Mouse (Mus musculus): ENCODE results near the gene Pitpnb. TPM values are rescaled to one million over a fixed set of nuclear protein-coding genes. Genes with fewer than 3 reads are reported as not detected.

Gene Pitpnb
- polyA plus RNA-seq, 1 experiment, result 25.4 TPM

- no peak overlapping the region for H3K27ac ChIP-seq (ENCODE audit: control insufficient read depth, insufficient read depth, low read depth, low read length)
- H3K36me3 ChIP-seq (ENCODE audit: control insufficient read depth, insufficient read depth, low read length), result peaks cover 3% of the 10 kb centered on the region
- H3K4me3 ChIP-seq (ENCODE audit: control insufficient read depth, low read depth, low read length), result no peak overlapping the region
- no peaks in the 10 kb centered on the region for H3K27me3 ChIP-seq (ENCODE audit: control insufficient read depth, insufficient read depth, low read length)
- TF ChIP-seq CTCF (IDR thresholded peaks at IDR 0.05; ENCODE audit: control insufficient read depth, insufficient read depth, insufficient replicate concordance, low read depth, low read length) (no peak), POLR2A (IDR thresholded peaks at IDR 0.05; ENCODE audit: control insufficient read depth, low read depth, low read length) (no peak)
- H3K4me1 ChIP-seq (ENCODE audit: control insufficient read depth, insufficient read depth, low read length), result no peaks in the 10 kb centered on the region
These were observed 35.6 kb downstream of the Pitpnb start for GRCm38 (mm10) chr5:111366140-111366539.

GRCm38 (mm10) chr5:111367937-111368517 lies 37.5 kb downstream of the Pitpnb start:
- H3K27ac ChIP-seq (ENCODE audit: control insufficient read depth, insufficient read depth, low read depth, low read length), result no peak overlapping the region
- H3K4me3 ChIP-seq (ENCODE audit: control insufficient read depth, low read depth, low read length), result no peak overlapping the region
- H3K4me1 ChIP-seq (ENCODE audit: control insufficient read depth, insufficient read depth, low read length), result no peaks in the 10 kb centered on the region
- TF ChIP-seq POLR2A (IDR thresholded peaks at IDR 0.05; ENCODE audit: control insufficient read depth, low read depth, low read length), result no peak
- no peak for TF ChIP-seq CTCF (IDR thresholded peaks at IDR 0.05; ENCODE audit: control insufficient read depth, insufficient read depth, insufficient replicate concordance, low read depth, low read length)
- no peaks in the 10 kb centered on the region for H3K27me3 ChIP-seq (ENCODE audit: control insufficient read depth, insufficient read depth, low read length)
- peaks cover under 1% of the 10 kb centered on the region for H3K36me3 ChIP-seq (ENCODE audit: control insufficient read depth, insufficient read depth, low read length)

GRCm38 (mm10) chr5:111368576-111368975 lies 38.0 kb downstream of the Pitpnb start:
- Histone ChIP-seq H3K4me3 (ENCODE audit: control insufficient read depth, low read depth, low read length) (no peak overlapping the region), H3K27ac (ENCODE audit: control insufficient read depth, insufficient read depth, low read depth, low read length) (no peak overlapping the region), H3K27me3 (ENCODE audit: control insufficient read depth, insufficient read depth, low read length) (no peaks in the 10 kb centered on the region), H3K4me1 (ENCODE audit: control insufficient read depth, insufficient read depth, low read length) (no peaks in the 10 kb centered on the region), H3K36me3 (ENCODE audit: control insufficient read depth, insufficient read depth, low read length) (no peaks in the 10 kb centered on the region; the same call in none of the 2 replicates)
- TF ChIP-seq POLR2A (IDR thresholded peaks at IDR 0.05; ENCODE audit: control insufficient read depth, low read depth, low read length) (no peak), CTCF (IDR thresholded peaks at IDR 0.05; ENCODE audit: control insufficient read depth, insufficient read depth, insufficient replicate concordance, low read depth, low read length) (no peak)

- no peak overlapping the region for H3K27ac ChIP-seq (ENCODE audit: control insufficient read depth, insufficient read depth, low read depth, low read length)
- no peak overlapping the region for H3K4me3 ChIP-seq (ENCODE audit: control insufficient read depth, low read depth, low read length)
- no peaks in the 10 kb centered on the region for H3K27me3 ChIP-seq (ENCODE audit: control insufficient read depth, insufficient read depth, low read length)
- TF ChIP-seq POLR2A (IDR thresholded peaks at IDR 0.05; ENCODE audit: control insufficient read depth, low read depth, low read length) (no peak), CTCF (IDR thresholded peaks at IDR 0.05; ENCODE audit: control insufficient read depth, insufficient read depth, insufficient replicate concordance, low read depth, low read length) (no peak)
- no peaks in the 10 kb centered on the region; the same call in none of the 2 replicates for H3K36me3 ChIP-seq (ENCODE audit: control insufficient read depth, insufficient read depth, low read length)
- H3K4me1 ChIP-seq (ENCODE audit: control insufficient read depth, insufficient read depth, low read length), result no peaks in the 10 kb centered on the region
These were observed 45.1 kb downstream of the Pitpnb start for GRCm38 (mm10) chr5:111375616-111376015.

- Histone ChIP-seq H3K36me3 (ENCODE audit: control insufficient read depth, insufficient read depth, low read length) (no peaks in the 10 kb centered on the region; the same call in none of the 2 replicates), H3K27ac (ENCODE audit: control insufficient read depth, insufficient read depth, low read depth, low read length) (no peak overlapping the region), H3K27me3 (ENCODE audit: control insufficient read depth, insufficient read depth, low read length) (no peaks in the 10 kb centered on the region), H3K4me1 (ENCODE audit: control insufficient read depth, insufficient read depth, low read length) (no peaks in the 10 kb centered on the region), H3K4me3 (ENCODE audit: control insufficient read depth, low read depth, low read length) (no peak overlapping the region)
- TF ChIP-seq POLR2A (IDR thresholded peaks at IDR 0.05; ENCODE audit: control insufficient read depth, low read depth, low read length), result no peak
- no peak for TF ChIP-seq CTCF (IDR thresholded peaks at IDR 0.05; ENCODE audit: control insufficient read depth, insufficient read depth, insufficient replicate concordance, low read depth, low read length)
These were observed 45.9 kb downstream of the Pitpnb start for GRCm38 (mm10) chr5:111376276-111377020.

GRCm38 (mm10) chr5:111378126-111378993 lies 47.8 kb downstream of the Pitpnb start:
- Histone ChIP-seq H3K4me1 (ENCODE audit: control insufficient read depth, insufficient read depth, low read length) (no peaks in the 10 kb centered on the region), H3K36me3 (ENCODE audit: control insufficient read depth, insufficient read depth, low read length) (peaks cover 2% of the 10 kb centered on the region), H3K27ac (ENCODE audit: control insufficient read depth, insufficient read depth, low read depth, low read length) (no peak overlapping the region), H3K27me3 (ENCODE audit: control insufficient read depth, insufficient read depth, low read length) (no peaks in the 10 kb centered on the region), H3K4me3 (ENCODE audit: control insufficient read depth, low read depth, low read length) (no peak overlapping the region)
- TF ChIP-seq POLR2A (IDR thresholded peaks at IDR 0.05; ENCODE audit: control insufficient read depth, low read depth, low read length) (no peak), CTCF (IDR thresholded peaks at IDR 0.05; ENCODE audit: control insufficient read depth, insufficient read depth, insufficient replicate concordance, low read depth, low read length) (no peak)

- Histone ChIP-seq H3K4me1 (ENCODE audit: control insufficient read depth, insufficient read depth, low read length) (no peaks in the 10 kb centered on the region), H3K27ac (ENCODE audit: control insufficient read depth, insufficient read depth, low read depth, low read length) (no peak overlapping the region), H3K27me3 (ENCODE audit: control insufficient read depth, insufficient read depth, low read length) (no peaks in the 10 kb centered on the region), H3K36me3 (ENCODE audit: control insufficient read depth, insufficient read depth, low read length) (peaks cover 5% of the 10 kb centered on the region), H3K4me3 (ENCODE audit: control insufficient read depth, low read depth, low read length) (no peak overlapping the region)
- TF ChIP-seq CTCF (IDR thresholded peaks at IDR 0.05; ENCODE audit: control insufficient read depth, insufficient read depth, insufficient replicate concordance, low read depth, low read length) (no peak), POLR2A (IDR thresholded peaks at IDR 0.05; ENCODE audit: control insufficient read depth, low read depth, low read length) (no peak)
These were observed 52.8 kb downstream of the Pitpnb start for GRCm38 (mm10) chr5:111383335-111383734.
